Mouse (Mus musculus) heart, adult 18-20 months (tissue): ENCODE data around the gene Casq2. TPM values are rescaled to one million over a fixed set of nuclear protein-coding genes. Genes with fewer than 3 reads are reported as not detected.

ENCODE experiments used
- DNase-seq, 2 experiments: peaks; one replicate each; pipeline ENCODE4 v3.0.0; 2021 to 2022; ENCODE audit warnings: mixed read lengths in 1 of 2
- total RNA-seq, 2 experiments: library from RNA; stranded (reverse); gene quantifications; 2 replicates each; pipeline ENCODE4 v1.2.3; 2021

The Casq2 gene
- total RNA-seq, 2 experiments from 2014 or later, result 895 to 982 TPM

DNA sequence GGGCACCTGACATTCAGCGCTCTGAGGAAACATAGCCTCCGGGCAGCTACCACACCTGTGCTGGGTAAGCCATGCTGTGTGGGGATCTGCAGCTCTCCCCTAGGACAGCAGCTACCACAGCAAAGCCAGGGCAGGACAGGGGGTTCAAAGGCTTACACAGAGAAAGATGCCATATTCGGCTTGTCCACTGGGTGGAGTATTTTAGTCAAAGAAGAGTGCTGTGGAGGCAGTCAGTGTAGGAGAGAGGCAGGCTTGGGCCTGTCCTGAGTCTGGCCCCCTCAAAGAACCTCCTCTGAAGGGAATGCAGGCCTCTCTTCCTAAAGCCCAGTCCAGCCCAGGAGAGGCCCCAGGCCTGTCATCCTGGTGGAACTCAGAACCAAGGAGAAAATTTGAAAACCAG is 4.4 kb upstream of the Casq2 start:
- peak; percentile 77 to 90 for DNase-seq

- no peak for DNase-seq
Measured at GRCm38 (mm10) chr3:102083589-102084230, 2.5 kb upstream of the Casq2 start.

GRCm38 (mm10) chr3:102084833-102085491 is 1.3 kb upstream of the Casq2 start:
- DNase-seq, result peak in 1 of 2 experiments; percentile 27

GRCm38 (mm10) chr3:102085719-102086118 is 496 bp upstream of the Casq2 start:
- peak; percentile 73 to 80 for DNase-seq

- no peak for DNase-seq
Measured at GRCm38 (mm10) chr3:102094841-102095240, 8.6 kb downstream of the Casq2 start.

GRCm38 (mm10) chr3:102095412-102095811 is 9.2 kb downstream of the Casq2 start:
- peak; percentile 51 to 73 for DNase-seq

DNA sequence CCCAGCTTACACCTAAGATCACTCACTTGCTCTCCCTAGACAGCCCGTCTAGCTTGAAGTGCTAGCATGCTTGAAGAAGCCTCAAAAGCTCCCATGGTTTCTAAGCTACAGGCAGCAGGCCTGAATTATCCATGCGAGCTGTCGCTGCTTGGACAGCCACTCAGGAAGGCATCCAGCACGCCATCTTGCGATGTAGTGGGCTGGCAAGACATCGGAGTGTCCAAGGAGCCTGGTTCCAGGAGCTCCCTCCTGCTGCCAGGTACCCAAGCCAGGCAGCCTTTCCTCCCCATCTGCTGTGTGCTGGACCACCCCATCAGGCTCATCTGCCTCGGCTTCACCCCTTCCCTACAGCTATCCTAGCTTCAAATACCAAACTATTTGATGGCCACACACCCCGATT is 10.2 kb downstream of the Casq2 start:
- no peak for DNase-seq

DNA sequence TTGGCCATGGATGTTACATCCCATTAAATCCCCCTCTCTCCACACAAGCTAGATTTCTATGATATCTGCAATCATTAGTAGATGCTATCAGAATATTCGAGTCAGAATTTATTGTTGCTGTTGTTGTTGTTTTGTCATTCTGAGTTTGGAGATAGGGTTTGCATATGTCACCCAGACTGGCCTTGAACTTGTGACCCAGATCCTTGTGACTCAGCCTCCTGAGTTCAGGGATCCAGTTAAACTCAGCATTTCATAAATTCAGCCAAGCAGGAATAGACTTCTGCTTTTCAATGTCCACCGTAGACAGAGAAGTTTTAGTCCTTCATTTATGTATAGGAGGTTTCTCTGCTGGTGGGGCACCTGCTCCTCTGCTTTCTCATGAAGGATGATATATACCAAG is 10.8 kb downstream of the Casq2 start:
- DNase-seq, result no peak

DNA sequence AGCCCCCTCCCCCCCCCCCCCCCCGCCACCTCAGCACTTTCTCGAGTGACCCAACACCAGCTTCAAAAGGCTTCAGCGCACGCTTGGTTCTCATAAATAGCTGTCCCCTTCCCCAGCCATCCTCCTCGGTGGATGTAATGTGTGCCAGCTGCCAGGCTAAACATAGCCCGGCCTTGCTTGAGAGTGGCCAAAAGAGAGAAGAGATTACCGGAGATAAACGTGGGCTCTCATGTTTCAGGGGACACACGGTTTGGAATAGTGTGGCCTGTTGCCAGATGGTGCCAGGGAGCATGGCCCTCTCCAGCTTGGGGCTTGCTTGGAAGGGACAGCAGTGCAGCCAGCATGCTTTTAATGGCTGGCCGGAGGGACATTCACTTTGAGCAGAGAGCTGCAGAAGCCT is 13.0 kb downstream of the Casq2 start:
- peak; percentile 72 to 81 for DNase-seq

DNA sequence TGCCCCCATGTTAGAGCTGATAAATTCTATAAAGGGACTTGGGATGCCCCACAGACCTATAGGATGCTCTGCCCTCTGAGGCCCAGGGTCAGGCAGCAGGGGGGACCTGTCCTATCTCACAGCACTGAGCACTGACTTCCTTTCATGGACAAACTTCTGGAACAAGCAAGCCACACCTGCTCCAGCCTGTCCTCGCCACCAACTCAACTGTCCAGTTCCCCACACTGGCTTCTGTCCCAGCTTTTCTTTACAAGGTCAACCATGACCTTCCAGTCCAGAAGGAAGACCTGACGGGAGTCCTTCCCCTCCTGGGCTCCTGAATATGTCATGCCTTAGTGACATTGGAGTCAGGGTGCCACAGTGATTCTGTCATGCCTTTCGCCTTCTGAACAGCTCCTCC is 13.6 kb downstream of the Casq2 start:
- peak; percentile 49 to 71 for DNase-seq

DNA sequence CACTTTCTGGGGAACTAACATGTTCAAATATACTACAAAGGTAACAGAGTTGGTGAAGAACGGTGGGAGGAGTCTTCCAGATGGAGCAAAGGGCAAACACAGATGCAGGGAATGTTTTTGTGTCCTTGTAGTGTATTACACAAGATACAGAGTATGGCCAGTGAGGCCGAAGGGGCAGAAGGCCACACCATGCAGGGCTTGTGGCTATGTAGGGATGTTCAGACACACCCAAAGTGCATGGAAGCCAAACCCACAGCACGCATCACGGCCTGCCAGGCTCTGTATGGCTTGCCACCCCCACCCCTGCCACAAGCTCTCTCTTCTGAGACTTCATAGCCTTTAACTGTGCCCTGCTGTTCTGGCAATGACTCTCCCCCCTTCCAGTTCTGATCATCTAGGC is 15.2 kb downstream of the Casq2 start:
- DNase-seq, result no peak

DNA sequence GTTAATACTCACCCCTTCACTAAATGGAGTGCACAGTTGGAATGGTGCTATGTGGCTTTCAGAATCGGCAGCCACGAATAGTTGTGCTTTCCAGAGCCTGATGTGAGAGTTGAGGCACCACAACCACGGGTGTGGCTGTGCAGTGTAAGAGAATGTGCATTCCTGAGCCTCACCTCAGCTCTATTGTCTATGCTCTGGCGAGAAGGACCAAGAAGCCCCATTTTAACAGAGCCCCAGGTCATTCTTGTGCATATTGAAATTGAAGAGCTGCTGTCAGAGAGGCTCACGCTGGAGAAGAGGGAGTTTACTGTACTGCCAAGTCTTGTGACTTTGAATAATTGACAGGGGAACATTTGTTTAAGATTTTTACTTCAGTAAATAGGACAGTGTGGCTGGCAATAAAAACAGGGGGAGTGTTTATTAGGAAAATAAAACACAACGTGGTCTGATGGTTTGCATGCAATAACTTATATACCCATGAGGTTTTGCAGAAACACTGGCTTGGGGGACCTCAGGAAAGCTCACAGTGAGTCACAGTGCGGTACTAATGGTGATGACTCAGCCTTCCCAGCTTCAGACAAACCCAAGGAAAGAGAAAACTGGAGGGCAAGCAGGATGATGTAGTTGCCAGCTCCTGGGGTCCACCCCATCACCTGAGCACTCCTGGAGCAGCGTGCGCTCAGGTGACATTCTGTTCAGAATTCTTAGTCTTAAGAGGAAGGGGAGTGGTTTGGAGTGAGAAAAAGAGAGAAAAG is 17.8 kb downstream of the Casq2 start:
- no peak for DNase-seq

DNA sequence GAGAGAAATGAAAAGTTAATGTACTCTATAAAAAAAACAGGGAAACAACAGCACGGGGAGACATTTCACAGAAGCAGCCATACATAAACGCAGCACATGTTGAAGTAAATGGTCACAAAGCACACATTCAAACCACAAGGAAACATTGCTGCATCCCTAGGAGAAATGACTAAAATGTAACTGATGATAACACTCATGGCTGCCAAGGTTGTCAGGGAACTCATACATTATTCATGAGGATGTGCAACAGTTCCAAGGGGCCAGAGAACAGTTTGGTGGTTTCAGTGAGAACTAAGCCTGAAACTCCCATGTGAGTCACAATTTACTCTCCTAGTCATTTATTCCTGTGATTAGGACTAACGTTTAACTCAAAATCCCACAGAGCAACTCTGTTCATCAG is 22.0 kb downstream of the Casq2 start:
- DNase-seq, result no peak

GRCm38 (mm10) chr3:102111979-102112599 is 25.9 kb downstream of the Casq2 start:
- peak; percentile 25 to 48 for DNase-seq

- no peak for DNase-seq
Measured at GRCm38 (mm10) chr3:102120947-102121346, 34.7 kb downstream of the Casq2 start.

DNA sequence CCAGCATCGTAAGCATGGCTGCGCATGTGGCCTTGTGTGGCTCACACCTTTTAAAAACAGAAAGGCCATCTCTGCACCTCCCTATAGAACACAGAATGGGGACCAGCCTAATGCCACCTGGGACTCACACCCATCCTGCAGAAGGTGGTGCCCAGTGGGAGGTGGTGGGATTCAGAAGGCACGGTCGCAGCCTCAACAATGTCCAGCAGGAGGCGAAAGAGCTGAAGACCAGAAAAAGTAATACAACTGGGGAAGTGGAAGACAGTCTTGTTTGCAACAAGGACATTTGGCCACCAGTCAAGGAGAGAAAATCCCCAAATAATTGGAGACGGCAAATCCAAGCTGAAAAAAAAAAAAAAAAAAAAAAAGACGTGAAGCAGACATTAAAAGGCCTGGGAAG is 35.8 kb downstream of the Casq2 start:
- no peak for DNase-seq

- no peak for DNase-seq
Measured at GRCm38 (mm10) chr3:102123654-102124053, 37.4 kb downstream of the Casq2 start.

GRCm38 (mm10) chr3:102125546-102125945 is 39.3 kb downstream of the Casq2 start:
- no peak for DNase-seq

GRCm38 (mm10) chr3:102127114-102127513 is 40.9 kb downstream of the Casq2 start:
- DNase-seq, result no peak

GRCm38 (mm10) chr3:102128242-102128641 is 42.0 kb downstream of the Casq2 start:
- no peak for DNase-seq

DNA sequence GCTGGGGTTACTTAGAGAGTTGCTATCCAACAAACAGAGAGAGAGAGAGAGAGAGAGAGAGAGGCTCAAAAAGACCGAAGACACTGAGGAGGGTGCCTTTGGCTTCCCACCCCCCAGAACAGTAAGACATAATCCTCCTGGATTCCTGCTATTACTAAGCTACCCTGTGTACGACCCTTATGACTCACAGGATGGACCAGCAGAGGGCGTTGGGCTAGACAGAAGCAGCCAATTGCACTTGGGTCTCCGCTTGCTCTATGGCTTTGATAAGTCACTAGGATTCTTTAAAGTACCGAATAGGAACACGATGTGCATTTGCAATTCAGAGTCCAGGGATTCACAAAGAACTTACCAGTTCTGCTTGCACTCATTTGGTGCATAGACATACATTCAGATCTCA is 44.3 kb downstream of the Casq2 start:
- peak; percentile 20 to 47 for DNase-seq

- no peak for DNase-seq
Measured at GRCm38 (mm10) chr3:102131627-102132324, 45.6 kb downstream of the Casq2 start.
